Mouse (Mus musculus): ENCODE results near the gene Gab3.
"Not testable (repeated sequence)": the region's sequence is repeated elsewhere in the genome, so short reads cannot be mapped to it uniquely, and the experiment has no call there.

The Gab3 gene

GRCm38 (mm10) chrX:75035162-75035561 is 50.1 kb downstream of the Gab3 start:
- DNase-seq (ENCODE audit: low spot score in 2 of 2), result no peak

DNA sequence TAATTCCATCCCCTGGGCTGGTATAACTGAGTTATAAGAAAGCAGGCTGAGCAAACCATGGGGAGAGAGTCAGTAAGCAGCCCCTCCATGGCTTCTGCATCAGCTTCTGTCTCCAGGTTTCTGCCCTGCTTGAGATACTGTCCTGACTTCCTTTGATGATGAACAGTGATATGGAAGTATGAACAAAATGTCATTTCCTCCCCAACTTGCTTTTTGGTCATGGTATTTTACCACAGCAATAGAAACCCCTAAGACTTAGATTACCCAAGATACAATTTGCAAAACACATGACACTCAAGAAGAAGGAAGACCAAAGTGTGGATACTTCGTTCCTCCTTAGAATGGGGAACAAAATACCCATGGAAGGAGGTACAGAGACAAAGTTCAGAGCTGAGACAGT is 51.2 kb downstream of the Gab3 start:
- DNase-seq (ENCODE audit: low spot score in 2 of 2), result not testable (repeated sequence)

GRCm38 (mm10) chrX:74983734-74984133 is 101.5 kb downstream of the Gab3 start:
- no peak for DNase-seq (ENCODE audit: low spot score in 2 of 2)

GRCm38 (mm10) chrX:74962899-74963298 is 122.4 kb downstream of the Gab3 start:
- DNase-seq (ENCODE audit: low spot score in 2 of 2), result peak in 1 of 2 experiments; percentile 3

- DNase-seq (ENCODE audit: low spot score in 2 of 2), result not testable (repeated sequence)
Measured at GRCm38 (mm10) chrX:74959161-74959560, 126.1 kb downstream of the Gab3 start.

Data from cerebellum, postnatal 4 days (tissue).